Mouse (Mus musculus) kidney, embryonic 15.5 days (tissue): Measurements from ENCODE around the gene Kif13a. TPM values are rescaled to one million over a fixed set of nuclear protein-coding genes. Genes with fewer than 3 reads are reported as not detected.

Experiments
- ATAC-seq: fragments of 200-750 bp; cut with Nextera tagmentation; replicated peaks from 2 replicates; pipeline ENCODE4 v1.8.0; 2017; ENCODE audit warnings: moderate TSS enrichment; ENCODE audit not compliant: low FRiP score
- H3K27ac ChIP-seq: fragments of 300-500 bp; sonication (generic); 2 replicates; pipeline ENCODE4 v1.5.1; 2015; ENCODE audit warnings: mild to moderate bottlenecking, inconsistent platforms
- H3K27me3 ChIP-seq: fragments of 300-500 bp; sonication (generic); 2 replicates; pipeline ENCODE4 v1.6.1; 2015; ENCODE audit warnings: inconsistent platforms
- H3K36me3 ChIP-seq: fragments of 300-500 bp; sonication (generic); 2 replicates; pipeline ENCODE4 v1.6.1; 2015; ENCODE audit warnings: inconsistent platforms
- H3K4me1 ChIP-seq: fragments of 300-500 bp; sonication (generic); 2 replicates; pipeline ENCODE4 v1.6.1; 2015; ENCODE audit warnings: inconsistent platforms
- H3K4me2 ChIP-seq: fragments of 300-500 bp; sonication (generic); 2 replicates; pipeline ENCODE4 v1.6.1; 2015; ENCODE audit warnings: moderate library complexity, mild to moderate bottlenecking, inconsistent platforms
- H3K4me3 ChIP-seq: fragments of 300-500 bp; sonication (generic); replicated peaks from 2 replicates; pipeline ENCODE4 v1.5.1; 2015; ENCODE audit warnings: mild to moderate bottlenecking, inconsistent platforms
- H3K9ac ChIP-seq: fragments of 300-500 bp; sonication (generic); 2 replicates; pipeline ENCODE4 v1.6.1; 2015; ENCODE audit warnings: mild to moderate bottlenecking, inconsistent platforms
- H3K9me3 ChIP-seq: fragments of 300-500 bp; sonication (generic); replicated peaks from 2 replicates; pipeline ENCODE4 v1.6.1; 2016; ENCODE audit warnings: inconsistent platforms
- WGBS: fragments of 180-500 bp; shearing (Covaris S2); methylation state at CpG from one replicate; pipeline ENCODE4 v1.1.7; 2015; ENCODE audit warnings: mixed read lengths; 5-methylcytosine and 5-hydroxymethylcytosine counted together
- polyA plus RNA-seq: library from polyadenylated mRNA; unstranded; fragments of >200 nt; fragmentation: Nextera tagmentation; extraction: Ambion mirVana; gene quantifications from 2 replicates; pipeline ENCODE4 v1.2.1, GENCODE M21; 2015

The Kif13a gene
- polyA plus RNA-seq, 1 experiment from 2014 or later: 14.3 TPM

DNA sequence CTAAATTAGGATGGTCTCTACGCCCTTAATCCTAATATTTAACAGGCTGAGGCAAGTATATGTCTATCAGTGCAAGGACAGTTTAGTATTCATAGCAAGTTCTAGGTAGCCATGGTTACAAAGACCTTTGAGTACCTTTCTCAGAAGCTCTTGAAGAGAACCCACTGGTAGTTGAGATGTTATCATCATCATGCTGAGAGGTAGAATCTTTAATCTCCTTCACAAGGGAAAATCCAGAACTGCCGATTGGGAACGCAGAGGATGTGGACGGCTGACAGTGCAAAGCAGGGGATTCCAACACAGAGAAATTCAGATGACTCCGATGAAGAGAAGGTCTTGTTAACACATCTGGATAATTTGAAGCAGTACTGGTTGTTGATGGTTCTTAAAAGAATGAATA lies 216.2 kb downstream of the Kif13a start:
- Histone ChIP-seq H3K4me2 (no peak overlapping the region), H3K4me3 (no peak overlapping the region), H3K9me3 (no peaks in the 10 kb centered on the region), H3K36me3 (peaks cover 69% of the 10 kb centered on the region), H3K27me3 (no peaks in the 10 kb centered on the region), H3K4me1 (no peaks in the 10 kb centered on the region), H3K9ac (no peak overlapping the region), H3K27ac (no peak overlapping the region)
- 96% methylated on average over 5 of the region's 5 CpGs for WGBS
- ATAC-seq: no peak

DNA sequence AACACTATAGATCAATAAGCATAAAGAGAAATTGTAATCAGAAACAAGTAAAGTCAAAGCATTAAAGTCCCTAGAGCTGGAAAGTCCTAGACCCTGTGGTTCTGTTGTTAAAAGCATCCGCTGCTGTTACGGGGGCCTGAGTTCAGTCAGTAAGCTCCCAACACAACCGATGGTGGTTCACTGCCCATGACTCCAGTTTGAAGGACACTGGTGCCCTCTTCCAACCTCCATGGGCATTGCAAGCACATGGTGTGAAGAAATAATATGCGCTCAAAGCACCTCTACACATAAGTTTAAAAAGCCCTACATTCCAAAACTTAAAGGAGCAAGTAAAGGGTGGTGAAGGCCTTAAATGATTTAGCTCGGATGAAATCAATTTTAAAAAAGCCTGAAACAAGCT lies 226.5 kb downstream of the Kif13a start:
- Histone ChIP-seq H3K27ac (no peak overlapping the region), H3K4me2 (no peak overlapping the region), H3K4me3 (no peak overlapping the region), H3K36me3 (peaks cover 61% of the 10 kb centered on the region), H3K27me3 (no peaks in the 10 kb centered on the region), H3K9me3 (no peaks in the 10 kb centered on the region), H3K9ac (no peak overlapping the region), H3K4me1 (no peaks in the 10 kb centered on the region)
- WGBS: 90% methylated on average over 5 of the region's 5 CpGs
- ATAC-seq: no peak

DNA sequence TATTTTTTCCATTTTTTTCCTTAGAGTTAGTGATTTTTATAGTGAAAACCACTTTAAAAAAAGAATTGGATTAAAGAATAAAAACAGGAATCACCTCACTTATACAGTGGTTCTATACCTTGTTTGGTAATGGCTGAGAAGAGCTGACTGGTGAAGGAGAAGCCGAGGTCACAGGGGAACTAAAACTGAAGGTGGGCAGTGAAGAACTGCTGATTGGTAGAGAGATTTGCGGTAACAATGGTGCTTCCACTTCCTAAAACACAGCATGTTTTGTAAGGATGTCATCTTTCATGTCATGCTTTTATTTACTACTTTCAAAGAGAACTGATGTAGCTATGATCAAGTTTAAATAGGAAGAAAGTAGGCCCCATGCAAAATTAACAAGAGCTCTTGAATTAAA lies 228.2 kb downstream of the Kif13a start:
- no peak overlapping the region for H3K4me2 ChIP-seq
- WGBS: 92% methylated on average over 2 of the region's 2 CpGs
- peaks cover 62% of the 10 kb centered on the region for H3K36me3 ChIP-seq
- H3K4me3 ChIP-seq: no peak overlapping the region
- H3K27me3 ChIP-seq: no peaks in the 10 kb centered on the region
- ATAC-seq: no peak
- no peaks in the 10 kb centered on the region for H3K9me3 ChIP-seq
- no peak overlapping the region for H3K27ac ChIP-seq
- H3K9ac ChIP-seq: no peak overlapping the region
- H3K4me1 ChIP-seq: no peaks in the 10 kb centered on the region

DNA sequence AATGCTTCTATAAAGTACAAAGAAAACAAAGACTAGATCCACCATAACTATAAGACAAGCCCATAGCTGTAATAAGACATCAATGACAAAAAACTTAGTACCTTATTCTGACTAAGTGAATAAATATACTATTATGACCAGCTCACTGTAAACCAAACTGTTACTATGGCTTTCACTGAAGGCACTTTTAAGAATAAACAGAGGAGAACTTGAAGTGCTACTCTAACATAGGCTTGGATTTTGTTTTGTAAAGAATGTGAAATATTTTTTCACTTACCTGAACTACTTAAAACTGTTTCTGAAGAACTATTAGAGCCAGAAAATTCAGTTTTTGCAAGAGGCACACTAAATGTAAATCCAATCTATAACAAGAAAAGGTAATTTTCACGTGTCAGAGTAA lies 230.3 kb downstream of the Kif13a start:
- no peak for ATAC-seq
- H3K27ac ChIP-seq: no peak overlapping the region
- no peaks in the 10 kb centered on the region for H3K4me1 ChIP-seq
- no peak overlapping the region for H3K4me3 ChIP-seq
- no peak overlapping the region for H3K4me2 ChIP-seq
- H3K36me3 ChIP-seq: peaks cover 65% of the 10 kb centered on the region
- no peaks in the 10 kb centered on the region for H3K9me3 ChIP-seq
- no peaks in the 10 kb centered on the region for H3K27me3 ChIP-seq
- H3K9ac ChIP-seq: no peak overlapping the region
- 90% methylated on average over 1 of the region's 1 CpGs for WGBS

Other genes starting within 250 kb of the Kif13a start
- gene Nup153, start 201.9 kb downstream of the Kif13a start, polyA plus RNA-seq: 24.9 and 27.8 TPM in 2 replicates
- gene Nhlrc1, start 85.0 kb upstream of the Kif13a start, polyA plus RNA-seq: 3.5 and 3.6 TPM in 2 replicates
- 11.7 and 11.8 TPM in 2 replicates for gene Kdm1b, start 113.6 kb upstream of the Kif13a start, polyA plus RNA-seq
- gene Tpmt, start 114.9 kb upstream of the Kif13a start, polyA plus RNA-seq: 29.1 and 31.7 TPM in 2 replicates
- gene Dek, start 176.3 kb upstream of the Kif13a start, polyA plus RNA-seq: 286 and 301 TPM in 2 replicates
- gene Rnf144b, start 192.8 kb upstream of the Kif13a start, polyA plus RNA-seq: 0.69 and 0.71 TPM in 2 replicates